Comparison of ENCODE assay signal across 8 mouse cellular contexts in the genomic region with DNA sequence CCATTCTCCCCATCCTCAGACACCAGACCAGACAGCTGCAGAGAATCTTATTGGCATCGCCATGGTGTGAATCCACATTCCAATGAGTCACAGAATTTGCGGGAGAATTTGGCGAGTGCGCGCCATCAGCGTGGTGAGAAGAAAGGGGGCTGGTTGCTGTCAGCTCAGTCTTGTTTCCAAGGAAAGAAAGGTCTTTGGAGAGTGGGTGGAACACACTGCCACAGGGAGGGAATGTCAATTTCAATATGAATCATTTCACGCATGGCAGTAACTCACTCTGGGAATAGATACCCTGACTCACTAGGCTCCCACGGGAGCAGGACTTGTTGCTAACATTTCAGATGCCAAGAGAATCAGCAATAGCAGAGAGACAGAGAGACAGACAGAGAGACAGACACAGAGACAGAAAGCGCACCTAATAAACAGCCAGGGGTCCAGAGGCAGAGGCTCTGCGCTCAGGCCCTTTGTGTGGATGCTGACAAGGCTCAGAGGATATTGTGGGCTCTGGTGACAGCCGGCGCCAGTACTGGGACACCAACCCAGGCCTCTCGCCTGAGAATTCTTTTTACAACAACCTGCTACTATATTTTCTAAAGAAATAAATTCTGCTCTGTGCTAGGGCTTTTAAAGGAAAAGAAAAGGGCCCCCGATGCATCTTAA.
DNase-seq lines count a peak whose midpoint lies in the region; ATAC-seq and TF ChIP-seq lines count a peak whose summit lies in the region.

No protein-coding gene starts in this region.

- no peak overlapping the region for H3K4me3 ChIP-seq in layer of hippocampus, adult 2 months
- H3K4me3 ChIP-seq in midbrain, embryonic 15.5 days: no peak overlapping the region

- no peak overlapping the region for H3K4me2 ChIP-seq in midbrain, embryonic 15.5 days

- H3K36me3 ChIP-seq in midbrain, embryonic 15.5 days (replicated peaks): no peaks in the 10 kb centered on the region

- no peak for TF ChIP-seq CTCF in layer of hippocampus, adult 2 months (conservative IDR thresholded peaks at IDR 0.05)

- no peaks in the 10 kb centered on the region for H3K9me3 ChIP-seq in midbrain, embryonic 15.5 days

- no peaks in the 10 kb centered on the region for H3K27me3 ChIP-seq in midbrain, embryonic 15.5 days (replicated peaks)

- peak; percentile 73; the same call in 1 of the 2 replicates for ATAC-seq in midbrain, embryonic 15.5 days (replicated peaks)

- H3K27ac ChIP-seq in layer of hippocampus, adult 2 months: peak overlapping the region; percentile 92
- H3K27ac ChIP-seq in midbrain, embryonic 15.5 days: peak overlapping the region; percentile 66

- WGBS in midbrain, embryonic 15.5 days: 14% methylated on average over 14 of the region's 14 CpGs

- no peak overlapping the region for H3K9ac ChIP-seq in midbrain, embryonic 15.5 days

- DNase-seq in 3134 (ENCODE audit: extremely low read depth, insufficient read length, low spot score) (peak; percentile 69), adipocyte (ENCODE audit: low spot score) (peak; percentile 65)
- peak; percentile 83 to 85 for DNase-seq in frontal cortex, postnatal 36 days (ENCODE audit: low spot score in 2 of 2)
- DNase-seq in layer of hippocampus, adult 2 months (ENCODE audit: low spot score in 2 of 2): peak; percentile 62 to 84
- DNase-seq in ovary, postnatal 14 days (ENCODE audit: low spot score): no peak
- no peak for DNase-seq in T-cell, adult 2 months (ENCODE audit: low spot score)
- no peak for DNase-seq in cerebellum, adult 9-11 months

- H3K4me1 ChIP-seq in midbrain, embryonic 15.5 days: peaks cover 35% of the 10 kb centered on the region

Comparison
In these comparisons a context has a peak if more than half of its experiments do, and no peak if none do; other contexts are left out.
1. DNase-seq: peak in 3134 (single experiment), adipocyte (single experiment), frontal cortex, postnatal 36 days (2 of 2) and layer of hippocampus, adult 2 months (2 of 2); none in ovary, postnatal 14 days (single experiment), T-cell, adult 2 months (single experiment) and cerebellum, adult 9-11 months (single experiment).